Mouse (Mus musculus) C2C12 (cell line): ENCODE results near the gene Cfap46. TPM values are rescaled to one million over a fixed set of nuclear protein-coding genes. Genes with fewer than 3 reads are reported as not detected.

ENCODE experiments used
- H3K27me3 ChIP-seq: one replicate; pipeline ENCODE4 v1.6.1; 2011; ENCODE audit not compliant: control insufficient read depth, insufficient read depth, insufficient read length
- H3K36me3 ChIP-seq: one replicate; pipeline ENCODE4 v1.6.1; 2011; ENCODE audit not compliant: control insufficient read depth, insufficient read depth
- H3K4me3 ChIP-seq: one replicate; pipeline ENCODE4 v1.5.1; 2011; ENCODE audit warnings: mild to moderate bottlenecking, control low read depth; ENCODE audit not compliant: poor library complexity, insufficient read depth, severe bottlenecking
- H3K79me2 ChIP-seq: one replicate; pipeline ENCODE4 v1.6.1; 2011; ENCODE audit not compliant: control insufficient read depth, insufficient read depth
- H3K79me3 ChIP-seq: one replicate; pipeline ENCODE4 v1.6.1; 2011; ENCODE audit warnings: low read depth, control low read depth
- H3ac ChIP-seq: one replicate; pipeline ENCODE3; 2011; ENCODE audit warnings: low read depth; ENCODE audit not compliant: control insufficient read depth, insufficient read length
- CEBPB ChIP-seq: IDR thresholded peaks from one replicate; pipeline ENCODE4 v1.6.1; 2011; ENCODE audit warnings: low read depth, mild to moderate bottlenecking, control low read depth, moderate library complexity
- CTCF ChIP-seq: IDR thresholded peaks from one replicate; pipeline ENCODE4 v1.5.1; 2011; ENCODE audit not compliant: control insufficient read depth, insufficient read depth, insufficient read length
- FOSL1 ChIP-seq: IDR thresholded peaks from one replicate; pipeline ENCODE4 v1.8.0; 2011; ENCODE audit warnings: mild to moderate bottlenecking, low read length; ENCODE audit not compliant: poor library complexity, insufficient read depth, severe bottlenecking
- MAX ChIP-seq: IDR thresholded peaks from one replicate; pipeline ENCODE4 v1.6.1; 2011; ENCODE audit warnings: mild to moderate bottlenecking, control low read depth
- MYOD1 ChIP-seq: IDR thresholded peaks from one replicate; pipeline ENCODE4 v1.6.1; 2011; ENCODE audit warnings: low read depth; ENCODE audit not compliant: control insufficient read depth, insufficient read length
- MYOG ChIP-seq: IDR thresholded peaks from one replicate; pipeline ENCODE4 v1.6.1; 2011; ENCODE audit not compliant: control insufficient read depth, insufficient read length; ENCODE audit errors: extremely low read depth
- USF1 ChIP-seq: IDR thresholded peaks from one replicate; pipeline ENCODE4 v1.6.1; 2011; ENCODE audit warnings: low read depth, mild to moderate bottlenecking, control low read depth, moderate library complexity
- long read RNA-seq, 2 experiments: library from polyadenylated mRNA; unstranded; transcript quantifications; one replicate each; pipeline ENCODE4 v2.0.0; 2019 to 2020
- polyA plus RNA-seq: library from polyadenylated mRNA; unstranded; fragments of >200 nt; fragmentation: generic; extraction: Trizol; gene quantifications from one replicate; pipeline ENCODE4 v1.2.1, GENCODE M21; 2012; ENCODE audit warnings: missing spikeins

Gene Cfap46
- 0.15 TPM for polyA plus RNA-seq
- long read RNA-seq, experiment 1, partial matches to known transcripts = 1 of 1 reads
- long read RNA-seq, experiment 1, other reads (novel, unspliced or antisense) = 0 of 1 reads
- long read RNA-seq, experiment 2 = 0 reads

- Histone ChIP-seq H3K36me3 (no peaks in the 10 kb centered on the region), H3K27me3 (peaks cover 3% of the 10 kb centered on the region), H3ac (peak within 1 kb of the TSS; percentile 51), H3K79me2 (no peaks in the 10 kb centered on the region), H3K4me3 (peak within 1 kb of the TSS; percentile 48), H3K79me3 (no peaks in the 10 kb centered on the region)
- no peak for TF ChIP-seq CEBPB
- TF ChIP-seq MYOG = no peak
- no peak for TF ChIP-seq FOSL1
- TF ChIP-seq USF1 = no peak
- no peak for TF ChIP-seq MAX
These were observed at the start of gene Cfap46 for GRCm38 (mm10) chr7:139683706-139684552. TSS of gene Cfap46 (minus strand) at chr7:139683817.

GRCm38 (mm10) chr7:139731276-139731696 is 47.7 kb upstream of the Cfap46 start:
- Histone ChIP-seq H3K27me3 (peaks cover 4% of the 10 kb centered on the region), H3ac (no peak overlapping the region), H3K79me3 (no peaks in the 10 kb centered on the region), H3K4me3 (no peak overlapping the region), H3K36me3 (no peaks in the 10 kb centered on the region), H3K79me2 (no peaks in the 10 kb centered on the region)
- TF ChIP-seq FOSL1 (no peak), MAX (no peak), USF1 (no peak), MYOG (no peak), CTCF (no peak), MYOD1 (no peak), CEBPB (no peak)

- H3K79me2 ChIP-seq = no peaks in the 10 kb centered on the region
- TF ChIP-seq USF1 = no peak
- no peak for TF ChIP-seq CTCF
- TF ChIP-seq FOSL1 = no peak
- no peak for TF ChIP-seq MAX
- no peak for TF ChIP-seq MYOD1
- no peak for TF ChIP-seq CEBPB
- TF ChIP-seq MYOG = no peak
- no peaks in the 10 kb centered on the region for H3K79me3 ChIP-seq
- no peaks in the 10 kb centered on the region for H3K36me3 ChIP-seq
- no peak overlapping the region for H3ac ChIP-seq
- H3K4me3 ChIP-seq = no peak overlapping the region
- H3K27me3 ChIP-seq = peaks cover 3% of the 10 kb centered on the region
These were observed 43.5 kb upstream of the Cfap46 start for GRCm38 (mm10) chr7:139727072-139727471.

GRCm38 (mm10) chr7:139725641-139726040 is 42.0 kb upstream of the Cfap46 start:
- Histone ChIP-seq H3K36me3 (no peaks in the 10 kb centered on the region), H3K79me3 (no peaks in the 10 kb centered on the region), H3K79me2 (no peaks in the 10 kb centered on the region), H3K27me3 (peaks cover 3% of the 10 kb centered on the region), H3K4me3 (no peak overlapping the region), H3ac (no peak overlapping the region)
- TF ChIP-seq CTCF = no peak
- TF ChIP-seq MYOD1 = no peak
- no peak for TF ChIP-seq MAX
- no peak for TF ChIP-seq USF1
- TF ChIP-seq MYOG = no peak
- TF ChIP-seq FOSL1 = no peak

- TF ChIP-seq MYOG (no peak), CTCF (no peak), MYOD1 (no peak), USF1 (no peak), FOSL1 (no peak), MAX (no peak), CEBPB (no peak)
These were observed 40.4 kb upstream of the Cfap46 start for GRCm38 (mm10) chr7:139723986-139724385.

More at GRCm38 (mm10) chr7:139723986-139724385, 40.4 kb upstream of the Cfap46 start:
- H3K27me3 ChIP-seq = peaks cover 3% of the 10 kb centered on the region
- H3K36me3 ChIP-seq = no peaks in the 10 kb centered on the region
- no peak overlapping the region for H3ac ChIP-seq
- H3K4me3 ChIP-seq = no peak overlapping the region
- H3K79me2 ChIP-seq = no peaks in the 10 kb centered on the region
- H3K79me3 ChIP-seq = no peaks in the 10 kb centered on the region
